9 mouse cellular contexts compared by ENCODE assay signal in the genomic region with DNA sequence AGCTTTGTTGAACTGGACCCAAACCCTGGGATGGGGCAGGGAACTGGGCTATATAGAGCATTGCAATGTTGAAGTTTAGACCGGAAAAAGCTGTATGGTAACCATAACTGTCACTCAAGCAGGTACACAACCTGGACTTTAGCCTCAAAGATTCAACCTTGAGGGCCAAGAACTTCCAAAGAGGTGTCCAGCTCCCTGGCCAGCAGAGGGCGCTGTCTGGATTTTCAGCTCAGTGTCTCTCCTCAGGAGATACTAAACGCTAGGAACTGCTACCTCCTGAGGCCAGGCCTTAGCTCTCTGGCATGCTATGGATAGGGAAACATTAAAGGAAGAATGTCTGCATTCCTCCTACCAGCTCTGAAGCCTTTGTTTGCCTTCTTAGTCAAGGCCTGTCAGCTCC.
DNase-seq lines count a peak whose midpoint lies in the region; ATAC-seq and TF ChIP-seq lines count a peak whose summit lies in the region.
"Had no signal": no experiment of that assay in that cellular context is flagged by ENCODE, and none has a peak within 500 bp of the region (broad histone marks: within the 10 kb centered on the region; RNA-seq: fewer than 3 reads in every experiment).

No protein-coding gene starts in this region.

- no peak overlapping the region for H3K27ac ChIP-seq in heart, adult 2 months

- TF ChIP-seq CTCF in heart, adult 2 months (IDR thresholded peaks at IDR 0.05) = peak; percentile 65

- H3K79me2 ChIP-seq in heart, adult 2 months (replicated peaks; ENCODE audit: control insufficient read depth, insufficient read depth, low read length) = no peaks in the 10 kb centered on the region

- no peaks in the 10 kb centered on the region for H3K4me1 ChIP-seq in heart, adult 2 months (ENCODE audit: control insufficient read depth, insufficient read depth, low read length)

- no peak for TF ChIP-seq EP300 in heart, adult 2 months (IDR thresholded peaks at IDR 0.05; ENCODE audit: insufficient read depth, low read depth, low read length)

- no peak overlapping the region for H3K9ac ChIP-seq in heart, adult 2 months (ENCODE audit: low read depth, low read length)

- ATAC-seq in megakaryocyte progenitor cell, adult 5-6 weeks (replicated peaks; ENCODE audit: poor library complexity) = peak; percentile 57

- H3K4me3 ChIP-seq in heart, adult 2 months = no peak overlapping the region
- H3K4me3 ChIP-seq: myocyte had no signal

- H3K36me3 ChIP-seq in heart, adult 2 months (ENCODE audit: control insufficient read depth, insufficient read depth, low read length) = no peaks in the 10 kb centered on the region

- no peaks in the 10 kb centered on the region; the same call in 1 of the 2 replicates for H3K27me3 ChIP-seq in heart, adult 2 months (ENCODE audit: control insufficient read depth, insufficient read depth, low read length)

- peak in 1 of 2 experiments; percentile 43 for DNase-seq in heart, adult 2 months
- DNase-seq in heart, postnatal 25 days (ENCODE audit: low spot score) = no peak
- DNase-seq in urinary bladder, postnatal 14 days (ENCODE audit: low spot score) = peak; percentile 24
- DNase-seq in urinary bladder, postnatal 4 days (ENCODE audit: low spot score in 2 of 2) = no peak
- DNase-seq in cerebellum, postnatal 36 days = peak; percentile 8 to 25
- DNase-seq in ovary, postnatal 14 days (ENCODE audit: low spot score) = no peak
- DNase-seq in ovary, adult 18-20 months (ENCODE audit: low spot score) = no peak

- TF ChIP-seq POLR2A in heart, adult 2 months (IDR thresholded peaks at IDR 0.05; ENCODE audit: insufficient read depth, low read depth, low read length) = no peak

- WGBS in heart, adult 2 months = 53% methylated on average over 3 of the region's 3 CpGs

- intact Hi-C loops in heart, adult 2 months (cut with DNase I) = loop anchor here (5.0 kb wide), 1 partner anchor 185 kb away; no protein-coding TSS in a partner anchor
- intact Hi-C loops in heart, postnatal 25 days (cut with DNase I) = loop anchor here (5.0 kb wide), 1 partner anchor 185 kb away; no protein-coding TSS in a partner anchor

Comparison
In these comparisons a context has a peak if more than half of its experiments do, and no peak if none do; other contexts are left out.
1. DNase-seq: peak in urinary bladder, postnatal 14 days (single experiment) and cerebellum, postnatal 36 days (2 of 2); none in heart, postnatal 25 days (single experiment), urinary bladder, postnatal 4 days (0 of 2), ovary, postnatal 14 days (single experiment) and ovary, adult 18-20 months (single experiment).